Mouse (Mus musculus) granulocyte monocyte progenitor cell, adult 5-6 weeks (primary cell): ENCODE data around the gene Eef2. TPM values are rescaled to one million over a fixed set of nuclear protein-coding genes. Genes with fewer than 3 reads are reported as not detected.
"Not testable (repeated sequence)": the region's sequence is repeated elsewhere in the genome, so short reads cannot be mapped to it uniquely, and the experiment has no call there.

Experiments
- ATAC-seq: replicated peaks from 2 replicates; pipeline ENCODE4 v1.8.0; 2016; ENCODE audit warnings: mild to moderate bottlenecking, moderate TSS enrichment, inconsistent platforms; ENCODE audit not compliant: poor library complexity, severe bottlenecking
- total RNA-seq, 2 experiments: library from RNA; stranded (forward) in 1 of 2; stranded (reverse) in 1 of 2; fragments of 200-712, 200-1000 nt in 1 of 2; fragments of >200 nt in 1 of 2; fragmentation: Nextera tagmentation in 1 of 2; gene quantifications; 2 replicates each; pipeline ENCODE4 v1.2.3; 2014 to 2017

The Eef2 gene
- total RNA-seq, 2 experiments from 2014 or later, result 843 to 1,576 TPM

- no peak for ATAC-seq
Observed at GRCm38 (mm10) chr10:81145307-81145706, 31.1 kb upstream of the Eef2 start.

GRCm38 (mm10) chr10:81145778-81146177 is 30.7 kb upstream of the Eef2 start:
- ATAC-seq, result no peak

DNA sequence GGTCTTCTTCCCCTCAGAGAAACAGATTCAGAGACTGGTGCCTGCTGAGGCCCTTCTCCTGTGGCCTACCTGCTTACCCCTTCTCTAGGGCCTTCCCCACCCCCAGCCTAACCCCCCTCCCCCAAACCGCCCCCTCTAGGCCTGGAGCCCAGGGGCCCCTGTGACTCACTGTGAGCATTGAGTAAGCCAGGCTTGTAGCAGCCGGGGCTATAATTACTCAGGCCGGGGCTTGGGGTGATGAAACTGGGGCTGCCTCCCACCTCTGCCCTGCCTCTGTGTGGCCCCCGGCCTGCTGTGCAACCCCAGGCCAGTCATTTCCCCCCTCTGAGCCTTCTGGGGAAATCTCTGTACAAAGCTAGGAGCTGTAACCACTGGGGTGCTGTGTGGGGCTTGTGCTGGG is 30.1 kb upstream of the Eef2 start:
- peak; percentile 38 for ATAC-seq

GRCm38 (mm10) chr10:81151261-81151660 is 25.2 kb upstream of the Eef2 start:
- no peak for ATAC-seq

- no peak for ATAC-seq
Observed at GRCm38 (mm10) chr10:81152609-81153008, 23.8 kb upstream of the Eef2 start.

DNA sequence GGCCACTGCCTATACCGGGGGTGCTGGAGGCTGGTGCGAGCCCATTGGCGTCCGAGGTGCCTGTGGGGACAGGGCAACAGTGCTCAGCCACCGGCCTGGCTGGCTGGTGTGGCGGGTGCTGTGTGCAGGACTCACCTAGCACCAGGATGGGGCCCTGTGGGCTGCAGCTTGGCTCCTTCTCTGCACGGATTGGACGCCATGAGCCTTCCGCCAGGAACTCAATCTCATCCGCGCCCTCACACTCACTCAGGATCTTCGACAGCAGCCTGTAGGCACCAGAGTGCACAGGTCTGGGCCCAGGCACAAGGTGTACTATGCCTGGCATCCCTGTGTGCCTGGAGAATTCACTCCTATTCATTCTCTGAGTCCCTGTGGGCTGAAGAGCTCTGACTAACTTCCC is 22.1 kb upstream of the Eef2 start:
- no peak for ATAC-seq

DNA sequence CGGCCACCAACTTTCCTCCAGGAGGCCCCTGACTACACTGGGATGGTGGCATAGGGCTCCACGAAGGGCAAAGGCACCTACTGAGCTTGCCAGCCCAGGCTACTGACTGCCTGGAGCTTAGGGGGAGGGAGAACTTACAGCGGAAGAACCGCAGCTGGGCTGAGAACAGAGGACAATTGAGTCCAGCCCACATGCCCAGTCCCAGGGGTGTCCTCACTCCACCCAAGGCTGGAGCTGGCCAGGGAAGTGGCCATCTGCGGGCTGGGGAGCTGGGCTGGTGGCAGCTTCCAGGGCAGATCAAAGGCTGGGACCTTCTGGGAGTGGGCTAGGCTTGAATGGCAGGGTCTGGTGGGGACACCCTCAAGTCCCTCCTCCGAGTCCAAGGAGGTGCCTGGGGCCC is 21.7 kb upstream of the Eef2 start:
- ATAC-seq, result no peak

DNA sequence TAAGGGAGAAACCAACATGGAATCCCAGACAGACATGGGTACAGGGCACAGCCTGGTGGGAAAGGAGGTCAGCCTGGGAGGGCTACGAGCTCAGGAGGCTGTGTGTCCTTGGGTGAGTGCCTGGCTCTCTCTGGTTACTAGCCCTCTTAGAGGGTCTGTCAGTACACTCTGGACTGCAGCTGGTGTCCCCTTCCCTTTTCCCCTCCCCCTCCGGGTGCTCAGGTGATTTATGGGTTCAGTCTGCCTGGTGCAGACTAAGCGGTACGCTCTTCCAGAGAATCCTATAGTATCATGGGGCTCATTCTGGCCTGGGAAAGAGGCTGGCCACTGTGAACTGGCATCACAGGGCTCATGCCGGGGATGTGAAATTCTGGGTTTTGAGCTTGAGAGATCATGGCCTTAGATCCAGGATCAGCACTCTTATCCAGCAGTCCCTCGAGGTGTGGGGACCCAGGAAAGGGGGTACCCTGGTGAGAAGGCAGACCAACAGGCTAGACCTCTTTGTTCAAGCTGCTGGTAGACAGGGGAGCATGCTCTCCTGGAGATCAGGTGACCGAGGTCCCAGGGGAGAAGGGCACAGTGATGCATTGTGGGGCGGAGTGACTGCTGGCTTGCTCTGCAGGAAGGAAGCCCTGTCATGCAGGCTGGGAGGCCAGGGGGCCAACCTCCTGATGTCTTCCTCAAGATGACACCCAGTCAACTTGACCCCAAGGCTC is 14.7 kb upstream of the Eef2 start:
- 0 out of 2 replicates have a peak, but pooled peaks have one; percentile 23 for ATAC-seq

DNA sequence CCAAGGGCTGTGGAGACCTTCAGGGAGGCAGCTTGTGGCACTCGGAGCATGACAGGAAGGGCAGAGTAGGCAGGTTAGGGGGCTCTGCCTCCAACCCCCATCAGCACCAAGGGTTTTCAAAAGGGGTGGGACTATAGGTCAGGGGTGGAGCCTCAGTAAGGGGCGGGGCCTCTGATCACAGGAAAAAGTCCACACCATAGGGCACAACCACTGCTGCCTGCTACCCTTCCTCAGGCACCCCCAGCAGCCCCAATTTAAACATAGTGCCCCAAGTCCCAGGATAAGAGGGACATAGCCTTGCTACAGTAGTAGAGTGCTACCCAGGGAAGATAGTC is 14.1 kb upstream of the Eef2 start:
- 0 out of 2 replicates have a peak, but pooled peaks have one; percentile 13 for ATAC-seq

GRCm38 (mm10) chr10:81165118-81165517 is 11.3 kb upstream of the Eef2 start:
- ATAC-seq, result no peak

GRCm38 (mm10) chr10:81167200-81168086 is 9.0 kb upstream of the Eef2 start, which contains the start of gene Pias4:
Gene Pias4 (minus strand): TSS chr10:81167923.
- peak; percentile 90 for ATAC-seq

DNA sequence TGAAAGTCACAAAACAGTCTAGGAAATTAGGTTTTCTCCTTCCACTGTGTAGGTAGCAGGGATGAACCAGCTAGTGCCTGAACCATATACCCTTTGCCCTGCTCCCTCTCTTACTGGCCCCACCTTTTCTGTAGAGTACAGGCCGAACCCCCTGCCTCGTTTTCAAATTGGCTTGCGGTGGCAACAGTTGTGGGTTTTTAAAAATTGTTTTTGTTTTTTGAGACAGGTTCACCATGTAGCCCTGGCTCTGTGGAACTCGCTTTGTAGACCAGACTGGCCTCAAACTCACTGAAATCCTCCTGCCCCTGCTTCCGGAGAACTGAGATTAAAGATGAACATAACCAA is 8.4 kb upstream of the Eef2 start:
- ATAC-seq, result peak; percentile 9; the same call in 1 of the 2 replicates

GRCm38 (mm10) chr10:81168521-81169244 is 7.7 kb upstream of the Eef2 start:
- peak; percentile 49 for ATAC-seq

GRCm38 (mm10) chr10:81169411-81169900 is 7.0 kb upstream of the Eef2 start:
- peak; percentile 28 for ATAC-seq

- ATAC-seq, result peak; percentile 31
Observed at GRCm38 (mm10) chr10:81173132-81173531, 3.3 kb upstream of the Eef2 start.

- peak; percentile 46 for ATAC-seq
Observed at GRCm38 (mm10) chr10:81174617-81175344, 1.6 kb upstream of the Eef2 start.

GRCm38 (mm10) chr10:81175345-81175701 is 1.1 kb upstream of the Eef2 start:
- ATAC-seq, result not testable (repeated sequence)

- no peak for ATAC-seq
Observed at GRCm38 (mm10) chr10:81175936-81176465, 430 bp upstream of the Eef2 start.

- ATAC-seq, result no peak
Observed at GRCm38 (mm10) chr10:81177491-81177925, 1.1 kb downstream of the Eef2 start.
